Mouse (Mus musculus): Measurements from ENCODE around the gene Smoc2. TPM values are rescaled to one million over a fixed set of nuclear protein-coding genes. Genes with fewer than 3 reads are reported as not detected.
A peak's percentile ranks its signal among the peaks of the same experiment; 100 is the strongest.

Gene Smoc2
- polyA plus RNA-seq, 1 experiment from 2014 or later: 33.3 TPM

DNA sequence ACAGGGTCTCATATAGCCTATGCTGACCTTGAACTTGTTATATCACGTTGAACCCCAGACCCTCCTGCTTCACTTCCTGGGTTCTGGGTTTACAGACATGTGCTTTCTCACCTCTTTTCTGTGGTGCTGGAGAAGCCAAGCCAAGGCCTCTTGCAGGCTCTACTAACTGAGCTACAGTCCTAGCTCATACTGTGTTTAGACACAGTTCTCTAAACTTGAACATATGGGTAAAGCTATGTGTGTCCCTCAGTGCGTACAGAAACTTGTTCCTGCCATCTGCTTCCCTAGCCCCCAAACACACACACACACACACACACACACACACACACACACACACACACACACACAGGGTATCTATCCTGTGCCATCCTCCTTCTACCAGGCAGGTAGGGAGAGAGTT lies 100.2 kb downstream of the Smoc2 start:
- H3K36me3 ChIP-seq (ENCODE audit: control insufficient read depth, insufficient read depth): no peaks in the 10 kb centered on the region
- WGBS: 70% methylated on average over 2 of the region's 2 CpGs

DNA sequence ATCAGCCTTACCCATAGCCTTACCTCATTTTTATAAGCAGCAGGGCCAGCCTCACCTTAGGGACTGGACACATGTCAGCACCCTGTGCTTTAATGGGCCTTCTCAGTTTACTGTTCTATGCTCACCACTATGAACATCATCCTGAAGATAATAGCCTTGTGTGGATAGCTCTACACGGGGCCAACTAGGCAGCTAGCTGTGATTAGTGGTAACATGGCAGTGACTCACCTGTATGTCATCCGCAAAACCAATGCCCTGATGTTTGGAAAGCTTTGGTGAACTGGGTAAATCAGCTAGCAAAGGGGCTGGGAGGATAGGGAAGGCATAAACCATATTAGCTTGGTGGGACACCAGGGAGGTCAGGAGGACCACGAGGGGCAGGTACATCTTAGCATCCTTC lies 100.7 kb downstream of the Smoc2 start:
- ATAC-seq (replicated peaks; ENCODE audit: extremely low read depth, insufficient read depth, low FRiP score): no peak
- no peak overlapping the region for H3K4me2 ChIP-seq (ENCODE audit: low read depth, low read length)
- peaks cover 13% of the 10 kb centered on the region for H3K27me3 ChIP-seq (ENCODE audit: control insufficient read depth, insufficient read depth, low read length)
- H3K36me3 ChIP-seq (ENCODE audit: control insufficient read depth, insufficient read depth): no peaks in the 10 kb centered on the region
- no peak overlapping the region for H3K9ac ChIP-seq (ENCODE audit: low read length)
- H3K4me1 ChIP-seq (ENCODE audit: control insufficient read depth, insufficient read depth, low read length): peaks cover 10% of the 10 kb centered on the region
- WGBS: 87% methylated on average over 3 of the region's 3 CpGs
- no peaks in the 10 kb centered on the region for H3K9me3 ChIP-seq (replicated peaks; ENCODE audit: control insufficient read depth, low read length)
- H3K4me3 ChIP-seq (ENCODE audit: low read length): no peak overlapping the region
- no peak overlapping the region for H3K27ac ChIP-seq (ENCODE audit: low read length)

More for the DNA sequence above, 100.2 kb downstream of the Smoc2 start:
- no peak overlapping the region for H3K4me3 ChIP-seq (ENCODE audit: low read length)
- no peak overlapping the region for H3K27ac ChIP-seq (ENCODE audit: low read length)
- no peak overlapping the region for H3K4me2 ChIP-seq (ENCODE audit: low read depth, low read length)
- H3K9me3 ChIP-seq (replicated peaks; ENCODE audit: control insufficient read depth, low read length): no peaks in the 10 kb centered on the region
- peaks cover 13% of the 10 kb centered on the region for H3K27me3 ChIP-seq (ENCODE audit: control insufficient read depth, insufficient read depth, low read length)
- no peak for ATAC-seq (replicated peaks; ENCODE audit: extremely low read depth, insufficient read depth, low FRiP score)
- peaks cover 6% of the 10 kb centered on the region; the same call in 1 of the 2 replicates for H3K4me1 ChIP-seq (ENCODE audit: control insufficient read depth, insufficient read depth, low read length)
- no peak overlapping the region for H3K9ac ChIP-seq (ENCODE audit: low read length)

DNA sequence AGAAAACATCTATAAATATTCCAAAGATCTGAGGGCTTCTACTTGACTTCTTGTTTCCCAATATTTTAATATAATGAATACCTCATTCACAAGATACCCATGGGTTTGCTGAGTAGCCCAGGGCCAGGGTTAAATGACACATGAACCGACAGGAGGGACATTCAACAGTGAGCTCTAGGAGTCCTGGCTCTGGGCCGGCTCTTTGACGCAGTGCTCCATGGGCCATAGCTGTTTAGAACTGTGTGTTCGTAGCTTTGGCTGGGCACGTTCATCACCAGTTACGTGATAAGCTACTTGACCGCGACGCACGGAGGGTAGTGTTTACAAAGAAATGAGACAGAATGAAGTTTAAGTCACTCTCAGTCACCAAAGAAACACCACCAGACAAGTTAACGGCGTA lies 101.2 kb downstream of the Smoc2 start:
- no peak overlapping the region for H3K4me3 ChIP-seq (ENCODE audit: low read length)
- WGBS: 64% methylated on average over 12 of the region's 12 CpGs
- no peak overlapping the region for H3K27ac ChIP-seq (ENCODE audit: low read length)
- H3K9ac ChIP-seq (ENCODE audit: low read length): no peak overlapping the region
- peaks cover 15% of the 10 kb centered on the region for H3K4me1 ChIP-seq (ENCODE audit: control insufficient read depth, insufficient read depth, low read length)
- H3K9me3 ChIP-seq (replicated peaks; ENCODE audit: control insufficient read depth, low read length): no peaks in the 10 kb centered on the region
- no peak overlapping the region for H3K4me2 ChIP-seq (ENCODE audit: low read depth, low read length)
- no peaks in the 10 kb centered on the region for H3K36me3 ChIP-seq (ENCODE audit: control insufficient read depth, insufficient read depth)
- ATAC-seq (replicated peaks; ENCODE audit: extremely low read depth, insufficient read depth, low FRiP score): no peak
- H3K27me3 ChIP-seq (ENCODE audit: control insufficient read depth, insufficient read depth, low read length): peaks cover 13% of the 10 kb centered on the region

- Histone ChIP-seq H3K4me3 (ENCODE audit: low read length) (no peak overlapping the region), H3K36me3 (ENCODE audit: control insufficient read depth, insufficient read depth) (no peaks in the 10 kb centered on the region), H3K27me3 (ENCODE audit: control insufficient read depth, insufficient read depth, low read length) (peaks cover 13% of the 10 kb centered on the region), H3K9ac (ENCODE audit: low read length) (no peak overlapping the region), H3K4me1 (ENCODE audit: control insufficient read depth, insufficient read depth, low read length) (peaks cover 15% of the 10 kb centered on the region), H3K4me2 (ENCODE audit: low read depth, low read length) (no peak overlapping the region), H3K9me3 (replicated peaks; ENCODE audit: control insufficient read depth, low read length) (no peaks in the 10 kb centered on the region), H3K27ac (ENCODE audit: low read length) (no peak overlapping the region)
- 15% methylated on average over 7 of the region's 7 CpGs for WGBS
- no peak for ATAC-seq (replicated peaks; ENCODE audit: extremely low read depth, insufficient read depth, low FRiP score)
Observed at GRCm38 (mm10) chr17:14381482-14381881, 102.2 kb downstream of the Smoc2 start.

GRCm38 (mm10) chr17:14383981-14384380 lies 104.7 kb downstream of the Smoc2 start:
- Histone ChIP-seq H3K4me2 (ENCODE audit: low read depth, low read length) (no peak overlapping the region), H3K36me3 (ENCODE audit: control insufficient read depth, insufficient read depth) (no peaks in the 10 kb centered on the region), H3K27me3 (ENCODE audit: control insufficient read depth, insufficient read depth, low read length) (peaks cover 20% of the 10 kb centered on the region), H3K4me3 (ENCODE audit: low read length) (no peak overlapping the region), H3K27ac (ENCODE audit: low read length) (no peak overlapping the region), H3K4me1 (ENCODE audit: control insufficient read depth, insufficient read depth, low read length) (peaks cover 20% of the 10 kb centered on the region), H3K9me3 (replicated peaks; ENCODE audit: control insufficient read depth, low read length) (no peaks in the 10 kb centered on the region), H3K9ac (ENCODE audit: low read length) (no peak overlapping the region)
- WGBS: 73% methylated on average over 4 of the region's 4 CpGs
- no peak for ATAC-seq (replicated peaks; ENCODE audit: extremely low read depth, insufficient read depth, low FRiP score)

GRCm38 (mm10) chr17:14384980-14385379 lies 105.7 kb downstream of the Smoc2 start:
- ATAC-seq (replicated peaks; ENCODE audit: extremely low read depth, insufficient read depth, low FRiP score): peak; percentile 75
- WGBS: 45% methylated on average over 6 of the region's 6 CpGs
- Histone ChIP-seq H3K9ac (ENCODE audit: low read length) (no peak overlapping the region), H3K27ac (ENCODE audit: low read length) (no peak overlapping the region), H3K4me1 (ENCODE audit: control insufficient read depth, insufficient read depth, low read length) (peaks cover 20% of the 10 kb centered on the region), H3K27me3 (ENCODE audit: control insufficient read depth, insufficient read depth, low read length) (peaks cover 17% of the 10 kb centered on the region), H3K4me2 (ENCODE audit: low read depth, low read length) (no peak overlapping the region), H3K4me3 (ENCODE audit: low read length) (no peak overlapping the region), H3K36me3 (ENCODE audit: control insufficient read depth, insufficient read depth) (no peaks in the 10 kb centered on the region), H3K9me3 (replicated peaks; ENCODE audit: control insufficient read depth, low read length) (no peaks in the 10 kb centered on the region)

- Histone ChIP-seq H3K27me3 (ENCODE audit: control insufficient read depth, insufficient read depth, low read length) (peaks cover 24% of the 10 kb centered on the region), H3K9me3 (replicated peaks; ENCODE audit: control insufficient read depth, low read length) (no peaks in the 10 kb centered on the region)
- no peak for ATAC-seq (replicated peaks; ENCODE audit: extremely low read depth, insufficient read depth, low FRiP score)
Observed at GRCm38 (mm10) chr17:14387261-14387660, 108.0 kb downstream of the Smoc2 start.

GRCm38 (mm10) chr17:14392443-14392842 lies 113.1 kb downstream of the Smoc2 start:
- Histone ChIP-seq H3K36me3 (ENCODE audit: control insufficient read depth, insufficient read depth) (no peaks in the 10 kb centered on the region), H3K4me3 (ENCODE audit: low read length) (no peak overlapping the region), H3K4me1 (ENCODE audit: control insufficient read depth, insufficient read depth, low read length) (peaks cover 15% of the 10 kb centered on the region), H3K4me2 (ENCODE audit: low read depth, low read length) (no peak overlapping the region), H3K27ac (ENCODE audit: low read length) (no peak overlapping the region), H3K9ac (ENCODE audit: low read length) (no peak overlapping the region), H3K9me3 (replicated peaks; ENCODE audit: control insufficient read depth, low read length) (no peaks in the 10 kb centered on the region), H3K27me3 (ENCODE audit: control insufficient read depth, insufficient read depth, low read length) (peaks cover 38% of the 10 kb centered on the region)
- WGBS: 24% methylated on average over 2 of the region's 2 CpGs
- 0 out of 2 replicates have a peak, but pooled peaks have one; percentile 49 for ATAC-seq (replicated peaks; ENCODE audit: extremely low read depth, insufficient read depth, low FRiP score)

More at GRCm38 (mm10) chr17:14387261-14387660, 108.0 kb downstream of the Smoc2 start:
- Histone ChIP-seq H3K4me3 (ENCODE audit: low read length) (no peak overlapping the region), H3K4me1 (ENCODE audit: control insufficient read depth, insufficient read depth, low read length) (peaks cover 24% of the 10 kb centered on the region), H3K9ac (ENCODE audit: low read length) (no peak overlapping the region), H3K36me3 (ENCODE audit: control insufficient read depth, insufficient read depth) (no peaks in the 10 kb centered on the region), H3K27ac (ENCODE audit: low read length) (no peak overlapping the region), H3K4me2 (ENCODE audit: low read depth, low read length) (no peak overlapping the region)
- WGBS: 26% methylated on average over 6 of the region's 6 CpGs

- no peak for ATAC-seq (replicated peaks; ENCODE audit: extremely low read depth, insufficient read depth, low FRiP score)
- 51% methylated on average over 5 of the region's 5 CpGs for WGBS
- peaks cover 13% of the 10 kb centered on the region for H3K4me1 ChIP-seq (ENCODE audit: control insufficient read depth, insufficient read depth, low read length)
- no peak overlapping the region for H3K4me2 ChIP-seq (ENCODE audit: low read depth, low read length)
- no peaks in the 10 kb centered on the region for H3K36me3 ChIP-seq (ENCODE audit: control insufficient read depth, insufficient read depth)
- H3K9me3 ChIP-seq (replicated peaks; ENCODE audit: control insufficient read depth, low read length): no peaks in the 10 kb centered on the region
- H3K9ac ChIP-seq (ENCODE audit: low read length): no peak overlapping the region
- no peak overlapping the region for H3K4me3 ChIP-seq (ENCODE audit: low read length)
- no peak overlapping the region for H3K27ac ChIP-seq (ENCODE audit: low read length)
- peaks cover 29% of the 10 kb centered on the region for H3K27me3 ChIP-seq (ENCODE audit: control insufficient read depth, insufficient read depth, low read length)
Observed at GRCm38 (mm10) chr17:14394861-14395260, 115.6 kb downstream of the Smoc2 start.
